Mouse (Mus musculus) effector memory CD4-positive, alpha-beta T cell, adult 7 months (primary cell): Measurements from ENCODE around the gene Megf8. TPM values are rescaled to one million over a fixed set of nuclear protein-coding genes. Genes with fewer than 3 reads are reported as not detected.

Experiments used
- polyA plus RNA-seq: library from polyadenylated mRNA; unstranded; fragments of 100-300 nt; shearing (Covaris generic); gene quantifications from one replicate; pipeline ENCODE4 v1.2.1, GENCODE M21; 2017

Gene Megf8
- 0.20 TPM for polyA plus RNA-seq

GRCm38 (mm10) chr7:25316532-25317445, at the start of gene Megf8:
Megf8 (plus strand) TSS chr7:25317164.

GRCm38 (mm10) chr7:25267301-25267750, 49.6 kb upstream of the Megf8 start, which contains the start of gene Cic:
Cic (plus strand) TSS chr7:25267704.

GRCm38 (mm10) chr7:25297454-25298325, 19.3 kb upstream of the Megf8 start, which contains the start of gene Pafah1b3:
Pafah1b3 (minus strand) TSS chr7:25297986.

GRCm38 (mm10) chr7:25301063-25301462, 15.9 kb upstream of the Megf8 start, which contains the start of gene Prr19:
Prr19 (plus strand) TSS chr7:25301411.

GRCm38 (mm10) chr7:25305956-25306613, 10.9 kb upstream of the Megf8 start, which contains the start of gene Tmem145:
Tmem145 (plus strand) TSS chr7:25306106.

GRCm38 (mm10) chr7:25369058-25369749, 52.2 kb downstream of the Megf8 start, which contains the start of gene Cnfn:
Cnfn (minus strand) TSS chr7:25369724.

GRCm38 (mm10) chr7:25398610-25399009, 81.6 kb downstream of the Megf8 start, which contains the start of gene Lipe:
Lipe (minus strand) TSS chr7:25398710.

GRCm38 (mm10) chr7:25412833-25413441, 96.0 kb downstream of the Megf8 start, which contains the start of gene Cxcl17:
Cxcl17 (minus strand) TSS chr7:25412886.

Other genes with a start within 250 kb of the Megf8 start
- gene Grik5, start 244.8 kb upstream of the Megf8 start, polyA plus RNA-seq, result 1.6 TPM
- 35.2 TPM for gene Zfp574, start 244.6 kb upstream of the Megf8 start, polyA plus RNA-seq
- 51.5 TPM for gene Pou2f2, start 137.4 kb upstream of the Megf8 start, polyA plus RNA-seq
- 119 TPM for gene Dedd2, start 96.5 kb upstream of the Megf8 start, polyA plus RNA-seq
- 0.99 TPM for gene Zfp526, start 95.7 kb upstream of the Megf8 start, polyA plus RNA-seq
- 78.5 TPM for gene Gsk3a, start 79.3 kb upstream of the Megf8 start, polyA plus RNA-seq
- gene Erf, start 66.4 kb upstream of the Megf8 start, polyA plus RNA-seq, result 4.8 TPM
- 32.6 TPM for gene Cic, start 49.5 kb upstream of the Megf8 start, polyA plus RNA-seq
- 15.7 TPM for gene Pafah1b3, start 19.2 kb upstream of the Megf8 start, polyA plus RNA-seq
- gene Prr19, start 15.8 kb upstream of the Megf8 start, polyA plus RNA-seq, result not detected
- not detected for gene Tmem145, start 11.1 kb upstream of the Megf8 start, polyA plus RNA-seq
- not detected for gene Cnfn, start 52.6 kb downstream of the Megf8 start, polyA plus RNA-seq
- gene Lipe, start 81.5 kb downstream of the Megf8 start, polyA plus RNA-seq, result 4.2 TPM
- gene Cxcl17, start 95.7 kb downstream of the Megf8 start, polyA plus RNA-seq, result not detected
- 0.18 TPM for gene Ceacam1, start 160.4 kb downstream of the Megf8 start, polyA plus RNA-seq
- not detected for gene Ceacam2, start 222.7 kb downstream of the Megf8 start, polyA plus RNA-seq